Mouse (Mus musculus): ENCODE measurements around the gene Pxylp1. TPM values are rescaled to one million over a fixed set of nuclear protein-coding genes. Genes with fewer than 3 reads are reported as not detected.

The Pxylp1 gene
- total and polyA plus RNA-seq, 2 experiments: 5.5 to 7.2 TPM

- no peak overlapping the region for H3K4me3 ChIP-seq (ENCODE audit: insufficient read depth, low read depth, low read length)
- H3K4me1 ChIP-seq (ENCODE audit: control insufficient read depth, insufficient read depth, low read length): no peaks in the 10 kb centered on the region
- no peak overlapping the region for H3K9ac ChIP-seq (ENCODE audit: low read depth, low read length)
- no peak for DNase-seq (ENCODE audit: extremely low read depth, low read depth, low spot score)
- 0 out of 2 replicates have a peak, but pooled peaks cover 2% of the 10 kb centered on the region for H3K36me3 ChIP-seq (ENCODE audit: control insufficient read depth, insufficient read depth, low read length)
- no peaks in the 10 kb centered on the region for H3K79me2 ChIP-seq (ENCODE audit: control insufficient read depth, insufficient read depth, low read length)
- H3K27ac ChIP-seq (replicated peaks; ENCODE audit: insufficient read depth, low read depth, low read length): no peak overlapping the region
- WGBS: 88% methylated on average over 4 of the region's 4 CpGs
- TF ChIP-seq CTCF (IDR thresholded peaks at IDR 0.05; ENCODE audit: low read depth, low read length) (no peak), POLR2A (IDR thresholded peaks at IDR 0.05; ENCODE audit: extremely low read depth, insufficient read depth, low read length) (no peak)
- no peaks in the 10 kb centered on the region for H3K27me3 ChIP-seq (ENCODE audit: control insufficient read depth, insufficient read depth, low read length)
Observed at GRCm38 (mm10) chr9:96832516-96832915, 60.0 kb downstream of the Pxylp1 start.

GRCm38 (mm10) chr9:96830856-96831359 is 61.6 kb downstream of the Pxylp1 start:
- no peak overlapping the region for H3K27ac ChIP-seq (replicated peaks; ENCODE audit: insufficient read depth, low read depth, low read length)
- H3K27me3 ChIP-seq (ENCODE audit: control insufficient read depth, insufficient read depth, low read length): no peaks in the 10 kb centered on the region
- H3K9ac ChIP-seq (ENCODE audit: low read depth, low read length): no peak overlapping the region
- TF ChIP-seq POLR2A (IDR thresholded peaks at IDR 0.05; ENCODE audit: extremely low read depth, insufficient read depth, low read length) (no peak), CTCF (IDR thresholded peaks at IDR 0.05; ENCODE audit: low read depth, low read length) (no peak)
- no peak for DNase-seq (ENCODE audit: extremely low read depth, low read depth, low spot score)
- H3K4me1 ChIP-seq (ENCODE audit: control insufficient read depth, insufficient read depth, low read length): no peaks in the 10 kb centered on the region
- 87% methylated on average over 17 of the region's 17 CpGs for WGBS
- peaks cover 4% of the 10 kb centered on the region; the same call in 1 of the 2 replicates for H3K36me3 ChIP-seq (ENCODE audit: control insufficient read depth, insufficient read depth, low read length)
- H3K4me3 ChIP-seq (ENCODE audit: insufficient read depth, low read depth, low read length): no peak overlapping the region
- no peaks in the 10 kb centered on the region for H3K79me2 ChIP-seq (ENCODE audit: control insufficient read depth, insufficient read depth, low read length)

- Histone ChIP-seq H3K4me3 (ENCODE audit: insufficient read depth, low read depth, low read length) (no peak overlapping the region), H3K79me2 (ENCODE audit: control insufficient read depth, insufficient read depth, low read length) (no peaks in the 10 kb centered on the region), H3K36me3 (ENCODE audit: control insufficient read depth, insufficient read depth, low read length) (peaks cover 5% of the 10 kb centered on the region; the same call in 1 of the 2 replicates), H3K4me1 (ENCODE audit: control insufficient read depth, insufficient read depth, low read length) (no peaks in the 10 kb centered on the region), H3K27me3 (ENCODE audit: control insufficient read depth, insufficient read depth, low read length) (no peaks in the 10 kb centered on the region), H3K9ac (ENCODE audit: low read depth, low read length) (no peak overlapping the region), H3K27ac (replicated peaks; ENCODE audit: insufficient read depth, low read depth, low read length) (no peak overlapping the region)
- TF ChIP-seq POLR2A (IDR thresholded peaks at IDR 0.05; ENCODE audit: extremely low read depth, insufficient read depth, low read length): no peak
- peak; percentile 19; the same call in 1 of the 2 replicates for TF ChIP-seq CTCF (IDR thresholded peaks at IDR 0.05; ENCODE audit: low read depth, low read length)
- DNase-seq (ENCODE audit: extremely low read depth, low read depth, low spot score): no peak
- 90% methylated on average over 3 of the region's 3 CpGs for WGBS
Observed at GRCm38 (mm10) chr9:96829682-96830081, 62.8 kb downstream of the Pxylp1 start.

GRCm38 (mm10) chr9:96828071-96828470 is 64.4 kb downstream of the Pxylp1 start:
- Histone ChIP-seq H3K9ac (ENCODE audit: low read depth, low read length) (no peak overlapping the region), H3K4me3 (ENCODE audit: insufficient read depth, low read depth, low read length) (no peak overlapping the region), H3K27ac (replicated peaks; ENCODE audit: insufficient read depth, low read depth, low read length) (no peak overlapping the region), H3K36me3 (ENCODE audit: control insufficient read depth, insufficient read depth, low read length) (peaks cover 5% of the 10 kb centered on the region; the same call in 1 of the 2 replicates), H3K27me3 (ENCODE audit: control insufficient read depth, insufficient read depth, low read length) (no peaks in the 10 kb centered on the region), H3K79me2 (ENCODE audit: control insufficient read depth, insufficient read depth, low read length) (no peaks in the 10 kb centered on the region), H3K4me1 (ENCODE audit: control insufficient read depth, insufficient read depth, low read length) (peaks cover 4% of the 10 kb centered on the region)
- no peak for TF ChIP-seq CTCF (IDR thresholded peaks at IDR 0.05; ENCODE audit: low read depth, low read length)
- TF ChIP-seq POLR2A (IDR thresholded peaks at IDR 0.05; ENCODE audit: extremely low read depth, insufficient read depth, low read length): no peak
- DNase-seq (ENCODE audit: extremely low read depth, low read depth, low spot score): no peak
- WGBS: 95% methylated on average over 2 of the region's 2 CpGs

GRCm38 (mm10) chr9:96827002-96827785 is 65.3 kb downstream of the Pxylp1 start:
- Histone ChIP-seq H3K79me2 (ENCODE audit: control insufficient read depth, insufficient read depth, low read length) (no peaks in the 10 kb centered on the region), H3K4me1 (ENCODE audit: control insufficient read depth, insufficient read depth, low read length) (peaks cover 4% of the 10 kb centered on the region)

DNA sequence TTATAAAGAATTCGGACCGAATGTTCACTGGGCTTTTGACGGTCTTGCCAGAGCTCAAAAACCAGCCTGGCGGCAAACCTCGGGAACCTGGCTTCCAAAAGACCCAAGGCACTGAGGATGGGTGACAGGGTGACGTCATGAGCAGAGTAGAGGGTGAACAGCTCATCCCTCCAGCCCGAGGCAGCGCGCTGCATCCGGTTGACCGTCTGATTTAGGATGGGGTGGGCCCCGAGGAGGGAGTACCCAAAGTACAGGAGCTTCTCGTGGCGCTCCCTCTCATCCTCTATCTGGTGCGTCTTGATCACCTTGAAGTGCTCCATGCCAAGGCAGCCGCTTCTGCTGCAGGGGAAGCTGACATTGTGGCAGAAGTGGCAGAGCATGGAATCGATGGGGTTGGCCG is 67.6 kb downstream of the Pxylp1 start:
- TF ChIP-seq POLR2A (IDR thresholded peaks at IDR 0.05; ENCODE audit: extremely low read depth, insufficient read depth, low read length) (no peak), CTCF (IDR thresholded peaks at IDR 0.05; ENCODE audit: low read depth, low read length) (no peak)
- Histone ChIP-seq H3K4me3 (ENCODE audit: insufficient read depth, low read depth, low read length) (no peak overlapping the region), H3K27ac (replicated peaks; ENCODE audit: insufficient read depth, low read depth, low read length) (no peak overlapping the region), H3K9ac (ENCODE audit: low read depth, low read length) (no peak overlapping the region), H3K27me3 (ENCODE audit: control insufficient read depth, insufficient read depth, low read length) (no peaks in the 10 kb centered on the region), H3K79me2 (ENCODE audit: control insufficient read depth, insufficient read depth, low read length) (no peaks in the 10 kb centered on the region), H3K4me1 (ENCODE audit: control insufficient read depth, insufficient read depth, low read length) (peaks cover 4% of the 10 kb centered on the region), H3K36me3 (ENCODE audit: control insufficient read depth, insufficient read depth, low read length) (peaks cover 5% of the 10 kb centered on the region; the same call in 1 of the 2 replicates)
- WGBS: 98% methylated on average over 18 of the region's 18 CpGs
- no peak for DNase-seq (ENCODE audit: extremely low read depth, low read depth, low spot score)

More at GRCm38 (mm10) chr9:96827002-96827785, 65.3 kb downstream of the Pxylp1 start:
- Histone ChIP-seq H3K9ac (ENCODE audit: low read depth, low read length) (no peak overlapping the region), H3K4me3 (ENCODE audit: insufficient read depth, low read depth, low read length) (no peak overlapping the region), H3K27me3 (ENCODE audit: control insufficient read depth, insufficient read depth, low read length) (no peaks in the 10 kb centered on the region), H3K27ac (replicated peaks; ENCODE audit: insufficient read depth, low read depth, low read length) (no peak overlapping the region), H3K36me3 (ENCODE audit: control insufficient read depth, insufficient read depth, low read length) (peaks cover 5% of the 10 kb centered on the region; the same call in 1 of the 2 replicates)
- TF ChIP-seq CTCF (IDR thresholded peaks at IDR 0.05; ENCODE audit: low read depth, low read length): no peak
- TF ChIP-seq POLR2A (IDR thresholded peaks at IDR 0.05; ENCODE audit: extremely low read depth, insufficient read depth, low read length): no peak
- DNase-seq (ENCODE audit: extremely low read depth, low read depth, low spot score): no peak
- 89% methylated on average over 12 of the region's 12 CpGs for WGBS
